Mouse (Mus musculus): ENCODE data around the gene Irx6.

- TF ChIP-seq POLR2A (IDR thresholded peaks at IDR 0.05; ENCODE audit: borderline replicate concordance, extremely low read depth, low read depth, low read length) = no peak
- TF ChIP-seq CTCF (IDR thresholded peaks at IDR 0.05; ENCODE audit: insufficient read depth, low read length) = no peak
Observed at GRCm38 (mm10) chr8:92673555-92674243, 389 bp upstream of the Irx6 start.

Data from lung, adult 2 months (tissue).